Mouse (Mus musculus): ENCODE measurements around the gene Hist1h3i. TPM values are rescaled to one million over a fixed set of nuclear protein-coding genes. Genes with fewer than 3 reads are reported as not detected.

Gene Hist1h3i
- not detected for polyA plus RNA-seq (2014; fragmentation: Illumina TruSeq; extraction: RNeasy Lipid Tissue Mini Kit (QIAGEN cat#74804); ENCODE audit: low read depth, low replicate concordance)

GRCm38 (mm10) chr13:21783255-21783617 lies at the start of gene Hist1h3i:
TSS of gene Hist1h3i (minus strand) at chr13:21783370.

DNA sequence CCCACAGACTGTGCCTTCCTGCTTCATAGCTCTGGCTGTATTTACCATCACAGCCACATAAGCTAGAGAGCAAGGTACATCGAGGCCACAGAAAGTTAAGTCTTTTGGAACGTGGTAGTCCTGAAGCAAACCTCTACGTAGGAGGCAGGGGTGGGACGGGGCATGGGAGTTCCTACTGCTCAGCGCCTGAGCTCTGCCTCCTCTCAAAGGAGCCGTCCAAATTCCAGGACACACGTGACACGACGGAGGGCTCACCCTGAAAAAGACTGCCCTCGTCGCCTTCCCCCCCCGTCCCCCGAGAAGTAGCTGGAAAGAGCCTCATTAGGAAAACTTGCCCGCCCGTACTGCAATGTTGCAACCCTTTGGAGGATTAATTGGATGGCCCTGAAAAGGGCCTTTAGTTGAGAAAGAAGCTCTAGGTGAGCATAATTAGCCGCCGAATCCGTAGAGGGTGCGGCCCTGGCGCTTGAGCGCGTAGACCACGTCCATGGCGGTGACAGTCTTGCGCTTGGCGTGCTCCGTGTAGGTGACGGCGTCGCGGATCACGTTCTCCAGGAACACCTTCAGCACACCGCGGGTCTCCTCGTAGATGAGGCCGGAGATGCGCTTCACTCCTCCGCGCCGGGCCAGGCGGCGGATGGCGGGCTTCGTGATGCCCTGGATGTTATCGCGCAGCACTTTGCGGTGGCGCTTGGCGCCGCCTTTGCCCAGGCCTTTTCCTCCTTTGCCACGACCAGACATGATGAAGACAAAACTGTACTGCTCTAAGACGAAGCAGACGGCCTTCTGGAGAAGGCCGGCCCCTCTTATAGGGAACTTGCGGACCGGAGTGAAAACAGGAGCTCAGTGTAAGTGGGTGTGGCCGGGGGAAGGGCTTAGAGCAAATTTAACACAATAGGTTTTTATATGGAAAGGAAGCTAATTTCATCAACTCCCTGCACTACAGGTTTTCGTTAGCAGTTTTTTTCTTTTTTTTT lies 48.5 kb upstream of the Hist1h3i start, which contains the start of gene Hist1h4n:
TSS of gene Hist1h4n (minus strand) at position 779 of the 977 bp plus-strand sequence.

GRCm38 (mm10) chr13:21811539-21811938 lies 28.4 kb upstream of the Hist1h3i start, which contains the start of gene Hist1h4m:
TSS of gene Hist1h4m (plus strand) at chr13:21811746.

DNA sequence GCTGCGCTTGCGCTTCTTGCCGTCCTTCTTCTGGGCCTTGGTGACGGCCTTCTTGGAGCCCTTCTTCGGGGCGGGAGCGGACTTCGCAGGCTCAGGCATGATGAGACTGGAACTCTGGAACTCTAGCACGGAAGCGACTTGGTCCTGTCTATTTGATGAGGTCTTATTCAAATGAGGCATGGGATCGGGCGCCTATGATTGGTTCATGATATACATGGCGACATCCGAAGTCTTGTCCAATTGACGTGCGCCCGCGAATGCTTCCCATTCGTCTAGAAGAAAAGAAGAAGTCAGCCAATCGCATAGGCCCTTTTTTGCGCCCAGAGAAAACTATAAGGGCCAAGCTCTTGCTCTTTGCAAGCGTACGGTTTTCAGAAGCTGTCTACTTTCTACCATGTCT lies 26.9 kb upstream of the Hist1h3i start, which contains the start of the genes Hist1h2bq and Hist1h2ao:
TSS of gene Hist1h2bq (minus strand) at position 125 of the 400 bp plus-strand sequence.
TSS of gene Hist1h2ao (plus strand) at position 393 of the 400 bp plus-strand sequence.

DNA sequence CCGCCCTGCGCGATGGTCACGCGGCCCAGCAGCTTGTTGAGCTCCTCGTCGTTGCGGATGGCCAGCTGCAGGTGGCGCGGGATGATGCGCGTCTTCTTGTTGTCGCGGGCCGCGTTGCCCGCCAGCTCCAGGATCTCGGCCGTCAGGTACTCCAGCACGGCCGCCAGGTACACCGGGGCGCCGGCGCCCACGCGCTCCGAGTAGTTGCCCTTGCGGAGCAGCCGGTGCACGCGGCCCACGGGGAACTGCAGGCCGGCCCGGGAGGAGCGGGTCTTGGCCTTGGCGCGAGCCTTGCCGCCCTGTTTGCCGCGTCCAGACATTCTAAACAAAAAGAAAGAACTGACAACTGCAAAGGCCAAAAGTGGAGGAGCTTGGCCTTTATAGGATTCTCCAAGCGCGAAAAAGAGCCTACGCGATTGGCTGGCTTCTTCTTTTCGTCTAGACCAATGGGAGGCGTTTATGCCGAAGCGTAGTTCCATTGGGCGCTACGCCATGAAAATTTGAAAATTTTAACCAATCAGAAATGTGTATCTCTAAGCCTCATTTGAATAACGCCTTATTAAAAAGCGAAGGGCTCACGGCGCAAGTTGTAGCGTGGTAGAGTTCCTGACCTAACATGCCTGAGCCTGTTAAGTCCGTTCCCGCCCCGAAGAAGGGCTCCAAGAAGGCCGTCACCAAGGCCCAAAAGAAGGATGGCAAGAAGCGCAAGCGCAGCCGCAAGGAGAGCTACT lies 3.9 kb upstream of the Hist1h3i start, which contains the start of the genes Hist1h2an and Hist1h2bp:
TSS of gene Hist1h2an (minus strand) at position 320 of the 731 bp plus-strand sequence.
TSS of gene Hist1h2bp (plus strand) at position 563 of the 731 bp plus-strand sequence.

DNA sequence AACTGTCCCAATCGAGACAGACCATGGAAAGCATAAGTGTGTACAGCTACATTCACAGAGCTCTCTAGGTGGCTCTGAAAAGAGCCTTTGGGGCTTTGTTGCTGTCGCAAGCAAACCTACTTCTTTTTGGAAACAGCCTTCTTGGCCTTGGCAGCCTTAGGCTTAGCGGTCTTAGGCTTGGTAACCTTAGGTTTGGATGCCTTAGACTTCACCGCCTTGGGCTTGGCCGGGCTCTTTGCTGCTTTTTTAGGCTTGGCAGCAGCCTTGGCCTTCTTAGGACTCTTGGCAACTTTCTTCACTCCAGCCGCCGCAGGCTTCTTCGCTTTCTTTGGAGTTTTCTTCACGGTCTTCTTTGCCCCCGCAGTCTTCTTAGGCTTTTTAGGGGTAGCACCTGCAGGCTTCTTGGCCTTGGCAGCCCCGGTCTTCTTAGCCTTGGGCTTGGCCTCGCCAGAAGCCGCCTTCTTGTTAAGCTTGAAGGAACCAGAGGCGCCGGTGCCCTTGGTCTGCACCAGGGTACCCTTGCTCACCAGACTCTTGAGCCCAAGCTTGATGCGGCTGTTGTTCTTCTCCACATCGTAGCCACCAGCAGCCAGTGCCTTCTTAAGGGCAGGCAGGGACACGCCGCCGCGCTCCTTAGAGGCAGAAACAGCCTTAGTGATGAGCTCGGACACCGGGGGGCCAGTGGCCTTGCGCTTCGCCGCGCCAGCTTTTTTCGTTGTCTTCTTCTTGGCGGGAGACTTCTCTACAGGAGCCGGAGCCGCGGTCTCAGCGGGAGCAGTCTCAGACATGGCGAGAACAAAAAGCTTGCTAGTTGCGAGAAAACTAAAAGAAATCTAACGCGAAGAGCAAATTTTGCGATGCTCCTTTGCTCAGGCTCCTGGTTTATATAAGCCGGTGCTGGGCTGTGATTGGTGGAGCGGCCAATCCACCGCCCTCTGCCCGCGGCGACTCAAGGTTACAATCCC lies 3.1 kb downstream of the Hist1h3i start, which contains the start of gene Hist1h1b:
TSS of gene Hist1h1b (minus strand) at position 859 of the 965 bp plus-strand sequence.

DNA sequence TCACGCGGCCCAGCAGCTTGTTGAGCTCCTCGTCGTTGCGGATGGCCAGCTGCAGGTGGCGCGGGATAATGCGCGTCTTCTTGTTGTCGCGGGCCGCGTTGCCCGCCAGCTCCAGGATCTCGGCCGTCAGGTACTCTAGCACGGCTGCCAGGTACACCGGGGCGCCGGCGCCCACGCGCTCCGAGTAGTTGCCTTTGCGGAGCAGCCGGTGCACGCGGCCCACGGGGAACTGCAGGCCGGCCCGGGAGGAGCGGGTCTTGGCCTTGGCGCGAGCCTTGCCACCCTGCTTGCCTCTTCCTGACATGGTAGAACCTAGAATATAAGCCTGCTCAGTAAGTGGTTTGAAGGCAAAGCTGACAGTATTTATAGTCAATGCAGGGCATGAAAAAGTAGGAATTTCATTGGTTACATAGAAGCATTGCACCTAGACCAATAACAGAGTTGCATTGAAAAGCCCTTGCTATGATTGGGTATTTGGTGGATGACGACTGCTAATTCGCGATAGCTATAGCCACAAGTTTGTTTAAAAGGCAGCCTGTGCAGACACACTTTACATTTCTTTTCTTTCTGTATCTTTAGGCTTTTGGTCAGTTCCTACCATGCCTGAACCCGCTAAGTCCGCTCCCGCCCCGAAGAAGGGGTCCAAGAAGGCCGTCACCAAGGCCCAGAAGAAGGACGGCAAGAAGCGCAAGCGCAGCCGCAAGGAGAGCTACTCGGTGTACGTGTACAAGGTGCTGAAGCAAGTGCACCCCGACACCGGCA lies 29.5 kb downstream of the Hist1h3i start, which contains the start of the genes Hist1h2ak and Hist1h2bn:
TSS of gene Hist1h2ak (minus strand) at position 304 of the 762 bp plus-strand sequence.
TSS of gene Hist1h2bn (plus strand) at position 600 of the 762 bp plus-strand sequence.

GRCm38 (mm10) chr13:21750159-21751017 lies 32.8 kb downstream of the Hist1h3i start, which contains the start of gene Hist1h4k:
TSS of gene Hist1h4k (minus strand) at chr13:21750505.

DNA sequence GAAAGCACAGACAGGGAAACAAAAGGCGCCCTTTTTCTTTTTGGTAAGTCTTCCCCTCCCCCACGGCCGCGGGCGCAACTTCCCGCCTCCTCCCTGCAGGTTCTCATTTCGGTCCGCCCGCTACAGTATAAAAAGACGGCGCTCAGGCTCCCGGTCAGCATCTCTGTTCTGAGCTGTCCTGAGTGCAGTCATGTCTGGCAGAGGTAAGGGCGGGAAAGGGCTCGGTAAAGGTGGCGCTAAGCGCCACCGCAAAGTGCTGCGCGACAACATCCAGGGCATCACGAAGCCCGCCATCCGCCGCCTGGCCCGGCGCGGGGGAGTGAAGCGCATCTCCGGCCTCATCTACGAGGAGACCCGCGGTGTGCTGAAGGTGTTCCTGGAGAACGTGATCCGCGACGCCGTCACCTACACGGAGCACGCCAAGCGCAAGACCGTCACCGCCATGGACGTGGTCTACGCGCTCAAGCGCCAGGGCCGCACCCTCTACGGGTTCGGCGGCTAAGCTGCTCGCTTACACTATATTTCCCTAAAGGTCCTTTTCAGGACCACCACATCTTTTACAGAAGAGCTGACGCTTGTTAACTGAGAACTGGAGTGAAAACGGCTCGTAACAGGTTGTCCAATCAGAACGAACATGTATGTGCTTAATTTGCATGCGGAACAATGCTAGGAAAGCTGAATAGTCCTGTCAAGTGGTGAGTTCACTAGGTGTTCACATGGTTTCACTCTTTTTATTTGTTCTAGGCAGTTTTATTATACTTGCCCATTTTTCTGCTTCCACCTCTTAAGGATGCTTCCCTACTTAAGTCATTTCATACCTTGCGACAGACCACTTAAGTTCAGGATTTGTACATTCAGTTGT lies 48.0 kb downstream of the Hist1h3i start, which contains the start of gene Hist1h4j:
TSS of gene Hist1h4j (plus strand) at position 159 of the 862 bp plus-strand sequence.

Other genes with a start within 250 kb of the Hist1h3i start
- gene Olfr1366, start 240.6 kb downstream of the Hist1h3i start, polyA plus RNA-seq (2014; fragmentation: Illumina TruSeq; extraction: RNeasy Lipid Tissue Mini Kit (QIAGEN cat#74804); ENCODE audit: low read depth, low replicate concordance): not detected
- gene Olfr1535, start 223.5 kb downstream of the Hist1h3i start, polyA plus RNA-seq (2014; fragmentation: Illumina TruSeq; extraction: RNeasy Lipid Tissue Mini Kit (QIAGEN cat#74804); ENCODE audit: low read depth, low replicate concordance): not detected
- not detected for gene Olfr1364, start 201.6 kb downstream of the Hist1h3i start, polyA plus RNA-seq (2014; fragmentation: Illumina TruSeq; extraction: RNeasy Lipid Tissue Mini Kit (QIAGEN cat#74804); ENCODE audit: low read depth, low replicate concordance)
- gene Olfr1362, start 169.3 kb downstream of the Hist1h3i start, polyA plus RNA-seq (2014; fragmentation: Illumina TruSeq; extraction: RNeasy Lipid Tissue Mini Kit (QIAGEN cat#74804); ENCODE audit: low read depth, low replicate concordance): not detected
- gene Olfr11, start 140.9 kb downstream of the Hist1h3i start, polyA plus RNA-seq (2014; fragmentation: Illumina TruSeq; extraction: RNeasy Lipid Tissue Mini Kit (QIAGEN cat#74804); ENCODE audit: low read depth, low replicate concordance): not detected
- gene Olfr1361, start 120.0 kb downstream of the Hist1h3i start, polyA plus RNA-seq (2014; fragmentation: Illumina TruSeq; extraction: RNeasy Lipid Tissue Mini Kit (QIAGEN cat#74804); ENCODE audit: low read depth, low replicate concordance): not detected
- gene Olfr1360, start 106.0 kb downstream of the Hist1h3i start, polyA plus RNA-seq (2014; fragmentation: Illumina TruSeq; extraction: RNeasy Lipid Tissue Mini Kit (QIAGEN cat#74804); ENCODE audit: low read depth, low replicate concordance): not detected
- not detected for gene Olfr1359, start 85.3 kb downstream of the Hist1h3i start, polyA plus RNA-seq (2014; fragmentation: Illumina TruSeq; extraction: RNeasy Lipid Tissue Mini Kit (QIAGEN cat#74804); ENCODE audit: low read depth, low replicate concordance)
- gene Hist1h2bl, start 67.2 kb downstream of the Hist1h3i start, polyA plus RNA-seq (2014; fragmentation: Illumina TruSeq; extraction: RNeasy Lipid Tissue Mini Kit (QIAGEN cat#74804); ENCODE audit: low read depth, low replicate concordance): not detected
- not detected for gene Hist1h2ai, start 66.9 kb downstream of the Hist1h3i start, polyA plus RNA-seq (2014; fragmentation: Illumina TruSeq; extraction: RNeasy Lipid Tissue Mini Kit (QIAGEN cat#74804); ENCODE audit: low read depth, low replicate concordance)
- gene Hist1h3h, start 65.7 kb downstream of the Hist1h3i start, polyA plus RNA-seq (2014; fragmentation: Illumina TruSeq; extraction: RNeasy Lipid Tissue Mini Kit (QIAGEN cat#74804); ENCODE audit: low read depth, low replicate concordance): not detected
- not detected for gene Hist1h2bm, start 61.3 kb downstream of the Hist1h3i start, polyA plus RNA-seq (2014; fragmentation: Illumina TruSeq; extraction: RNeasy Lipid Tissue Mini Kit (QIAGEN cat#74804); ENCODE audit: low read depth, low replicate concordance)
- gene Hist1h4j, start 48.3 kb downstream of the Hist1h3i start, polyA plus RNA-seq (2014; fragmentation: Illumina TruSeq; extraction: RNeasy Lipid Tissue Mini Kit (QIAGEN cat#74804); ENCODE audit: low read depth, low replicate concordance): 4.2 TPM
- not detected for gene Hist1h4k, start 32.9 kb downstream of the Hist1h3i start, polyA plus RNA-seq (2014; fragmentation: Illumina TruSeq; extraction: RNeasy Lipid Tissue Mini Kit (QIAGEN cat#74804); ENCODE audit: low read depth, low replicate concordance)
- not detected for gene Hist1h2ak, start 29.5 kb downstream of the Hist1h3i start, polyA plus RNA-seq (2014; fragmentation: Illumina TruSeq; extraction: RNeasy Lipid Tissue Mini Kit (QIAGEN cat#74804); ENCODE audit: low read depth, low replicate concordance)
- not detected for gene Hist1h2bn, start 29.2 kb downstream of the Hist1h3i start, polyA plus RNA-seq (2014; fragmentation: Illumina TruSeq; extraction: RNeasy Lipid Tissue Mini Kit (QIAGEN cat#74804); ENCODE audit: low read depth, low replicate concordance)
- not detected for gene Hist1h1b, start 2.7 kb downstream of the Hist1h3i start, polyA plus RNA-seq (2014; fragmentation: Illumina TruSeq; extraction: RNeasy Lipid Tissue Mini Kit (QIAGEN cat#74804); ENCODE audit: low read depth, low replicate concordance)
- not detected for gene Hist1h2an, start 3.8 kb upstream of the Hist1h3i start, polyA plus RNA-seq (2014; fragmentation: Illumina TruSeq; extraction: RNeasy Lipid Tissue Mini Kit (QIAGEN cat#74804); ENCODE audit: low read depth, low replicate concordance)
- gene Hist1h2bp, start 4.1 kb upstream of the Hist1h3i start, polyA plus RNA-seq (2014; fragmentation: Illumina TruSeq; extraction: RNeasy Lipid Tissue Mini Kit (QIAGEN cat#74804); ENCODE audit: low read depth, low replicate concordance): not detected
- gene Hist1h2bq, start 26.8 kb upstream of the Hist1h3i start, polyA plus RNA-seq (2014; fragmentation: Illumina TruSeq; extraction: RNeasy Lipid Tissue Mini Kit (QIAGEN cat#74804); ENCODE audit: low read depth, low replicate concordance): 1.1 TPM
- gene Hist1h2ao, start 27.1 kb upstream of the Hist1h3i start, polyA plus RNA-seq (2014; fragmentation: Illumina TruSeq; extraction: RNeasy Lipid Tissue Mini Kit (QIAGEN cat#74804); ENCODE audit: low read depth, low replicate concordance): not detected
- not detected for gene Hist1h4m, start 28.4 kb upstream of the Hist1h3i start, polyA plus RNA-seq (2014; fragmentation: Illumina TruSeq; extraction: RNeasy Lipid Tissue Mini Kit (QIAGEN cat#74804); ENCODE audit: low read depth, low replicate concordance)
- gene Hist1h4n, start 48.8 kb upstream of the Hist1h3i start, polyA plus RNA-seq (2014; fragmentation: Illumina TruSeq; extraction: RNeasy Lipid Tissue Mini Kit (QIAGEN cat#74804); ENCODE audit: low read depth, low replicate concordance): not detected
- gene Hist1h2ap, start 50.1 kb upstream of the Hist1h3i start, polyA plus RNA-seq (2014; fragmentation: Illumina TruSeq; extraction: RNeasy Lipid Tissue Mini Kit (QIAGEN cat#74804); ENCODE audit: low read depth, low replicate concordance): not detected
- gene Hist1h2br, start 50.4 kb upstream of the Hist1h3i start, polyA plus RNA-seq (2014; fragmentation: Illumina TruSeq; extraction: RNeasy Lipid Tissue Mini Kit (QIAGEN cat#74804); ENCODE audit: low read depth, low replicate concordance): 5.3 TPM
- 1.9 TPM for gene Zfp184, start 161.7 kb upstream of the Hist1h3i start, polyA plus RNA-seq (2014; fragmentation: Illumina TruSeq; extraction: RNeasy Lipid Tissue Mini Kit (QIAGEN cat#74804); ENCODE audit: low read depth, low replicate concordance)
- not detected for gene Pom121l2, start 197.8 kb upstream of the Hist1h3i start, polyA plus RNA-seq (2014; fragmentation: Illumina TruSeq; extraction: RNeasy Lipid Tissue Mini Kit (QIAGEN cat#74804); ENCODE audit: low read depth, low replicate concordance)
- gene Prss16, start 226.4 kb upstream of the Hist1h3i start, polyA plus RNA-seq (2014; fragmentation: Illumina TruSeq; extraction: RNeasy Lipid Tissue Mini Kit (QIAGEN cat#74804); ENCODE audit: low read depth, low replicate concordance): 1.4 TPM